7 mouse cellular contexts compared by ENCODE assay signal in the genomic region with DNA sequence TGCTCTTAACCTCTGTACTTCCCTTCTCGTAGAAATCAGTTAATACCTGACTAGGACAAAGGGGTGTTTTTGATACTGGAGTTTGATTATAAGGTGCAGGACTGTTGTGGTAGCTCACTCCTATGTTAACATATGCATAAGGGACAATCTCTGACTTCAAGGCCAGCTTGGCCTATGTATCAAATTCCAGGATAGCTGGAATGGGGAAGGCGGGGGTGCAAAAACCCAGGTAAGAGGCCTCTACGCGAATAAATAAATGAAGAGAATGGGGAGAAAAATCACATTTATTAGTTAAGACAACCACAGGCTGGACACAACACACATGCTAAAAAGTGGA. TPM values are rescaled to one million over a fixed set of nuclear protein-coding genes. Genes with fewer than 3 reads are reported as not detected.
A peak's percentile ranks its signal among the peaks of the same experiment; 100 is the strongest.
DNase-seq lines count a peak whose midpoint lies in the region; ATAC-seq and TF ChIP-seq lines count a peak whose summit lies in the region.

No protein-coding gene starts in this region.

- no peak for DNase-seq in lung, adult 18-20 months
- no peak for DNase-seq in cerebellum, adult 8-10 months
- no peak for DNase-seq in left cerebral cortex, adult 18-20 months (ENCODE audit: low spot score in 2 of 2)

- peak overlapping the region; percentile 93 for H3K4me3 ChIP-seq in lung, embryonic 16.5 days (ENCODE audit: low read length)
- no peak overlapping the region for H3K4me3 ChIP-seq in forebrain, embryonic 12.5 days (replicated peaks)
- no peak overlapping the region; the same call in 1 of the 2 replicates for H3K4me3 ChIP-seq in limb, embryonic 12.5 days (replicated peaks)
- no peak overlapping the region for H3K4me3 ChIP-seq in small intestine, adult 2 months (ENCODE audit: low read depth, low read length)

- TF ChIP-seq POLR2A in small intestine, adult 2 months (IDR thresholded peaks at IDR 0.05; ENCODE audit: low read depth, low read length): no peak

- no peaks in the 10 kb centered on the region for H3K4me1 ChIP-seq in lung, embryonic 16.5 days (replicated peaks; ENCODE audit: control insufficient read depth, insufficient read depth, low read length)
- peaks cover 18% of the 10 kb centered on the region for H3K4me1 ChIP-seq in forebrain, embryonic 12.5 days
- peaks cover 8% of the 10 kb centered on the region; the same call in 1 of the 2 replicates for H3K4me1 ChIP-seq in limb, embryonic 12.5 days (replicated peaks)
- H3K4me1 ChIP-seq in small intestine, adult 2 months (ENCODE audit: control insufficient read depth, insufficient read depth, insufficient read length, low read length): no peaks in the 10 kb centered on the region

- H3K4me2 ChIP-seq in lung, embryonic 16.5 days (ENCODE audit: low read depth, low read length): peak overlapping the region; percentile 69; the same call in 1 of the 2 replicates
- H3K4me2 ChIP-seq in forebrain, embryonic 12.5 days: peak overlapping the region; percentile 71
- H3K4me2 ChIP-seq in limb, embryonic 12.5 days: peak overlapping the region; percentile 69

- H3K9ac ChIP-seq in lung, embryonic 16.5 days (ENCODE audit: low read length): peak overlapping the region; percentile 96; the same call in 1 of the 2 replicates
- H3K9ac ChIP-seq in forebrain, embryonic 12.5 days: no peak overlapping the region
- H3K9ac ChIP-seq in limb, embryonic 12.5 days (replicated peaks): no peak overlapping the region

- H3K9me3 ChIP-seq in lung, embryonic 16.5 days (ENCODE audit: control insufficient read depth, low read length): no peaks in the 10 kb centered on the region
- H3K9me3 ChIP-seq in forebrain, embryonic 12.5 days: no peaks in the 10 kb centered on the region
- no peaks in the 10 kb centered on the region for H3K9me3 ChIP-seq in limb, embryonic 12.5 days

- no peak for ATAC-seq in lung, embryonic 16.5 days (ENCODE audit: low read depth)
- no peak; the same call in 1 of the 2 replicates for ATAC-seq in forebrain, embryonic 12.5 days (ENCODE audit: low FRiP score)
- no peak for ATAC-seq in limb, embryonic 12.5 days (ENCODE audit: insufficient number of reproducible peaks, insufficient read depth, low FRiP score, low TSS enrichment, low read depth)

- no peak for TF ChIP-seq CTCF in small intestine, adult 2 months (IDR thresholded peaks at IDR 0.05; ENCODE audit: extremely low read depth, insufficient read length, insufficient replicate concordance, low read depth, low read length)

- peaks cover 37% of the 10 kb centered on the region for H3K36me3 ChIP-seq in lung, embryonic 16.5 days (ENCODE audit: control insufficient read depth, insufficient read depth, low read length)
- peaks cover 60% of the 10 kb centered on the region for H3K36me3 ChIP-seq in forebrain, embryonic 12.5 days (replicated peaks)
- peaks cover 68% of the 10 kb centered on the region for H3K36me3 ChIP-seq in limb, embryonic 12.5 days
- peaks cover 54% of the 10 kb centered on the region for H3K36me3 ChIP-seq in small intestine, adult 2 months (ENCODE audit: control insufficient read depth, insufficient read depth, low read length)

- H3K27ac ChIP-seq in lung, embryonic 16.5 days (ENCODE audit: low read length): peak overlapping the region; percentile 98
- H3K27ac ChIP-seq in forebrain, embryonic 12.5 days: peak overlapping the region; percentile 92
- H3K27ac ChIP-seq in limb, embryonic 12.5 days: peak overlapping the region; percentile 98
- peak overlapping the region; percentile 87 for H3K27ac ChIP-seq in small intestine, adult 2 months (ENCODE audit: insufficient read depth, low read depth, low read length)

- 62% methylated on average over 4 of the region's 4 CpGs for WGBS in lung, embryonic 16.5 days
- 69% methylated on average over 4 of the region's 4 CpGs for WGBS in forebrain, embryonic 12.5 days
- WGBS in limb, embryonic 12.5 days: 68% methylated on average over 4 of the region's 4 CpGs
- 42% methylated on average over 4 of the region's 4 CpGs for WGBS in small intestine, adult 2 months

- H3K27me3 ChIP-seq in lung, embryonic 16.5 days (ENCODE audit: control insufficient read depth, insufficient read depth, low read depth, low read length): no peaks in the 10 kb centered on the region
- H3K27me3 ChIP-seq in forebrain, embryonic 12.5 days: no peaks in the 10 kb centered on the region
- H3K27me3 ChIP-seq in limb, embryonic 12.5 days: no peaks in the 10 kb centered on the region
- H3K27me3 ChIP-seq in small intestine, adult 2 months (ENCODE audit: control insufficient read depth, insufficient read depth, low read length): no peaks in the 10 kb centered on the region

RNA-seq across cellular contexts. Expression of gene Polg2, which starts 0.7 kb away (rescaled TPM):
- 9.0 and 9.9 TPM in 2 replicates for polyA plus RNA-seq in lung, embryonic 16.5 days (2015; fragmentation: Nextera tagmentation; extraction: Ambion mirVana)
- polyA plus RNA-seq in forebrain, embryonic 12.5 days (2016; fragmentation: Nextera tagmentation; extraction: Ambion mirVana): 10.3 and 10.4 TPM in 2 replicates
- 14.8 and 15.0 TPM in 2 replicates for polyA plus RNA-seq in limb, embryonic 12.5 days (2016; fragmentation: Nextera tagmentation; extraction: Ambion mirVana)
- 4.4 and 11.0 TPM in 2 replicates for polyA plus RNA-seq in small intestine, adult 2 months (2012; rRNA removed)
- 1 to 10 TPM; 3.0 TPM for total RNA-seq in left cerebral cortex, adult 18-20 months (2021)

RNA-seq across cellular contexts. Expression of gene Ddx5, which starts 8.9 kb away (rescaled TPM):
- 352 and 357 TPM in 2 replicates for polyA plus RNA-seq in lung, embryonic 16.5 days (2015; fragmentation: Nextera tagmentation; extraction: Ambion mirVana)
- polyA plus RNA-seq in forebrain, embryonic 12.5 days (2016; fragmentation: Nextera tagmentation; extraction: Ambion mirVana): 507 and 536 TPM in 2 replicates
- polyA plus RNA-seq in limb, embryonic 12.5 days (2016; fragmentation: Nextera tagmentation; extraction: Ambion mirVana): 420 and 426 TPM in 2 replicates
- 247 and 493 TPM in 2 replicates for polyA plus RNA-seq in small intestine, adult 2 months (2012; rRNA removed)
- 100 to 1,000 TPM; 670 TPM for total RNA-seq in left cerebral cortex, adult 18-20 months (2021)

RNA-seq across cellular contexts. Expression of gene Cep95, which starts 9.0 kb away (rescaled TPM):
- 21.8 and 22.6 TPM in 2 replicates for polyA plus RNA-seq in lung, embryonic 16.5 days (2015; fragmentation: Nextera tagmentation; extraction: Ambion mirVana)
- 25.4 and 27.0 TPM in 2 replicates for polyA plus RNA-seq in forebrain, embryonic 12.5 days (2016; fragmentation: Nextera tagmentation; extraction: Ambion mirVana)
- polyA plus RNA-seq in limb, embryonic 12.5 days (2016; fragmentation: Nextera tagmentation; extraction: Ambion mirVana): 27.3 and 30.4 TPM in 2 replicates
- polyA plus RNA-seq in small intestine, adult 2 months (2012; rRNA removed): 0.37 and 0.95 TPM in 2 replicates
- 10 to 100 TPM in 1 of 2 experiments, 1 to 10 TPM in 1; 8.3 to 10.8 TPM for total RNA-seq in left cerebral cortex, adult 18-20 months (2021)

RNA-seq across cellular contexts. Expression of gene Milr1, which starts 29.0 kb away (rescaled TPM):
- 1.9 and 2.2 TPM in 2 replicates for polyA plus RNA-seq in lung, embryonic 16.5 days (2015; fragmentation: Nextera tagmentation; extraction: Ambion mirVana)
- polyA plus RNA-seq in forebrain, embryonic 12.5 days (2016; fragmentation: Nextera tagmentation; extraction: Ambion mirVana): 0.91 and 0.95 TPM in 2 replicates
- 0.66 and 1.0 TPM in 2 replicates for polyA plus RNA-seq in limb, embryonic 12.5 days (2016; fragmentation: Nextera tagmentation; extraction: Ambion mirVana)
- 0.30 and 0.77 TPM in 2 replicates for polyA plus RNA-seq in small intestine, adult 2 months (2012; rRNA removed)
- under 1 TPM in 1 of 2 experiments, not detected in 1; 0.49 TPM for total RNA-seq in left cerebral cortex, adult 18-20 months (2021)

RNA-seq across cellular contexts. Expression of gene Pecam1, which starts 29.6 kb away (rescaled TPM):
- 140 and 151 TPM in 2 replicates for polyA plus RNA-seq in lung, embryonic 16.5 days (2015; fragmentation: Nextera tagmentation; extraction: Ambion mirVana)
- 14.8 and 15.5 TPM in 2 replicates for polyA plus RNA-seq in forebrain, embryonic 12.5 days (2016; fragmentation: Nextera tagmentation; extraction: Ambion mirVana)
- 23.6 and 27.0 TPM in 2 replicates for polyA plus RNA-seq in limb, embryonic 12.5 days (2016; fragmentation: Nextera tagmentation; extraction: Ambion mirVana)
- polyA plus RNA-seq in small intestine, adult 2 months (2012; rRNA removed): 6.3 and 10.7 TPM in 2 replicates
- 10 to 100 TPM; 19.3 to 20.1 TPM for total RNA-seq in left cerebral cortex, adult 18-20 months (2021)

Comparison
In these comparisons a context has a peak if more than half of its experiments do, and no peak if none do; other contexts are left out.
1. RNA of gene Cep95, which starts 9.0 kb away (polyA plus RNA-seq): 27.3 to 30.4 TPM in limb, embryonic 12.5 days, 25.4 to 27.0 TPM in forebrain, embryonic 12.5 days and 21.8 to 22.6 TPM in lung, embryonic 16.5 days; 0.37 to 0.95 TPM in small intestine, adult 2 months; every median in the first group is over 10 times any median in the second.
2. Peak in every context shown above with its lines, with median percentiles within 50 percentile points of each other: H3K27ac ChIP-seq and H3K4me2 ChIP-seq.